Mouse (Mus musculus) forebrain, embryonic 16.5 days (tissue): ENCODE measurements around the gene Msto1. TPM values are rescaled to one million over a fixed set of nuclear protein-coding genes. Genes with fewer than 3 reads are reported as not detected.

Experiments used
- ATAC-seq: fragments of 200-750 bp; cut with Nextera tagmentation; 2 replicates; pipeline ENCODE4 v1.8.0; 2017; ENCODE audit warnings: mild to moderate bottlenecking, moderate library complexity
- H3K27ac ChIP-seq: fragments of 300-500 bp; sonication (generic); 2 replicates; pipeline ENCODE4 v1.5.1; 2014; ENCODE audit warnings: low read length, control low read depth
- H3K27me3 ChIP-seq: fragments of 300-500 bp; sonication (generic); replicated peaks from 2 replicates; pipeline ENCODE4 v1.6.1; 2014; ENCODE audit warnings: low read length; ENCODE audit not compliant: control insufficient read depth, insufficient read depth
- H3K36me3 ChIP-seq: fragments of 300-500 bp; sonication (generic); 2 replicates; pipeline ENCODE4 v1.6.1; 2014; ENCODE audit not compliant: control insufficient read depth, insufficient read depth
- H3K4me1 ChIP-seq: fragments of 300-500 bp; sonication (generic); replicated peaks from 2 replicates; pipeline ENCODE4 v1.6.1; 2014; ENCODE audit warnings: low read length; ENCODE audit not compliant: control insufficient read depth, insufficient read depth
- H3K4me2 ChIP-seq: fragments of 300-500 bp; sonication (generic); 2 replicates; pipeline ENCODE4 v1.6.1; 2014; ENCODE audit warnings: mild to moderate bottlenecking, low read length, control low read depth
- H3K4me3 ChIP-seq: fragments of 300-500 bp; sonication (generic); replicated peaks from 2 replicates; pipeline ENCODE4 v1.5.1; 2014; ENCODE audit warnings: mild to moderate bottlenecking, low read length, control low read depth
- H3K9ac ChIP-seq: fragments of 300-500 bp; sonication (generic); replicated peaks from 2 replicates; pipeline ENCODE4 v1.6.1; 2014; ENCODE audit warnings: low read depth, low read length, control low read depth
- H3K9me3 ChIP-seq: fragments of 300-500 bp; sonication (generic); 2 replicates; pipeline ENCODE4 v1.6.1; 2016; ENCODE audit warnings: low read length; ENCODE audit not compliant: control insufficient read depth
- WGBS: fragments of 180-500 bp; shearing (Covaris S2); extraction: QIAGEN DNeasy Blood & Tissue Kit; methylation state at CpG from one replicate; pipeline ENCODE4 v1.1.7; 2014; 5-methylcytosine and 5-hydroxymethylcytosine counted together
- polyA plus RNA-seq: library from polyadenylated mRNA; unstranded; fragments of >200 nt; fragmentation: Nextera tagmentation; extraction: Ambion mirVana; gene quantifications from 2 replicates; pipeline ENCODE4 v1.2.1, GENCODE M21; 2015

The Msto1 gene
- polyA plus RNA-seq, 1 experiment from 2014 or later: 47.7 TPM

- no peaks in the 10 kb centered on the region for H3K4me1 ChIP-seq
- ATAC-seq: no peak
- H3K4me2 ChIP-seq: no peak overlapping the region
- H3K9me3 ChIP-seq: no peaks in the 10 kb centered on the region
- peaks cover 39% of the 10 kb centered on the region for H3K36me3 ChIP-seq
- H3K27me3 ChIP-seq: no peaks in the 10 kb centered on the region
- H3K27ac ChIP-seq: no peak overlapping the region
- WGBS: 87% methylated on average over 3 of the region's 3 CpGs
- H3K9ac ChIP-seq: no peak overlapping the region
- no peak overlapping the region for H3K4me3 ChIP-seq
Observed at GRCm38 (mm10) chr3:88862129-88862528, 51.7 kb downstream of the Msto1 start.

DNA sequence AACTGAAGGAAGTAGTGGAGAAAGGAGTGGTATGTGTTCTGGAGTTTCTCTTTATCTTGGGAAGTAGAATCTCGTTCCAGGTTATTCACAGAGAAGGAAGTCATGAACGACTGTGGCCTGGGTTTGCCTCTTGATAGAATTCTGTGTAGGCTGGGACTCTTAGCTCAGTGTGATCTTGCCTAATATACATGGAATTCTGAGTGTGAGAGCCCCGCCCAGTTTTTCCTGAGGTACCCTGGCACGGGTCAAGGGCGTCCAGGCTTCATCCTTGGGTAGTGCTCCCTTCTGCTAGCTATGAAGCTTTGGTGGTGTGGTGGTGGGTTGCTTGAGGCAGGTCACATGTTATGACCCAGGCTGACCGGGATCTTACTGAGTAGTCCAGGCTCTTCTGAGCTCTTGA, 58.0 kb downstream of the Msto1 start:
- Histone ChIP-seq H3K27me3 (no peaks in the 10 kb centered on the region), H3K4me3 (no peak overlapping the region), H3K36me3 (peaks cover 36% of the 10 kb centered on the region), H3K9me3 (no peaks in the 10 kb centered on the region), H3K9ac (no peak overlapping the region), H3K4me1 (no peaks in the 10 kb centered on the region), H3K27ac (no peak overlapping the region), H3K4me2 (no peak overlapping the region)
- no peak for ATAC-seq
- 89% methylated on average over 6 of the region's 6 CpGs for WGBS

Other genes starting within 250 kb of the Msto1 start
- 107 and 109 TPM in 2 replicates for gene Khdc4, start 228.2 kb downstream of the Msto1 start, polyA plus RNA-seq
- 43.2 and 52.6 TPM in 2 replicates for gene Rit1, start 197.2 kb downstream of the Msto1 start, polyA plus RNA-seq
- gene Syt11, start 138.8 kb downstream of the Msto1 start, polyA plus RNA-seq: 231 and 248 TPM in 2 replicates
- gene Gon4l, start 78.8 kb downstream of the Msto1 start, polyA plus RNA-seq: 13.6 and 17.3 TPM in 2 replicates
- 22.6 and 24.6 TPM in 2 replicates for gene Ash1l, start 36.6 kb upstream of the Msto1 start, polyA plus RNA-seq
- gene Dap3, start 37.2 kb upstream of the Msto1 start, polyA plus RNA-seq: 161 and 168 TPM in 2 replicates
- 74.4 and 76.8 TPM in 2 replicates for gene Rusc1, start 179.3 kb upstream of the Msto1 start, polyA plus RNA-seq
- gene Gm43738, start 187.1 kb upstream of the Msto1 start, polyA plus RNA-seq: not detected in 2 replicates
- 380 and 438 TPM in 2 replicates for gene Fdps, start 188.0 kb upstream of the Msto1 start, polyA plus RNA-seq
- 0.13 TPM in 1 of 2 replicates, not detected in the other for gene Pklr, start 222.1 kb upstream of the Msto1 start, polyA plus RNA-seq
- gene Hcn3, start 246.2 kb upstream of the Msto1 start, polyA plus RNA-seq: 34.0 and 39.6 TPM in 2 replicates